Mouse (Mus musculus) cortical plate, adult 2 months (tissue): ENCODE data around the gene Zfp990.
"Not testable (repeated sequence)": the region's sequence is repeated elsewhere in the genome, so short reads cannot be mapped to it uniquely, and the experiment has no call there.

ENCODE experiments used
- CTCF ChIP-seq: fragments of 200-500 bp; IDR thresholded peaks from 2 replicates; pipeline ENCODE4 v1.5.1; 2011; ENCODE audit warnings: mild to moderate bottlenecking, control low read depth, low read length; ENCODE audit not compliant: insufficient read depth; ENCODE audit errors: extremely low read depth
- POLR2A ChIP-seq: fragments of 200-500 bp; IDR thresholded peaks from 2 replicates; pipeline ENCODE4 v1.6.1; 2011; ENCODE audit warnings: mild to moderate bottlenecking, low read length, control low read depth; ENCODE audit not compliant: insufficient read depth; ENCODE audit errors: extremely low read depth

GRCm38 (mm10) chr4:145480699-145481098 is 29.9 kb upstream of the Zfp990 start:
- not testable (repeated sequence) for TF ChIP-seq CTCF, POLR2A
